Mouse (Mus musculus) kidney, postnatal 0 days (tissue): ENCODE data around the gene BC025920. TPM values are rescaled to one million over a fixed set of nuclear protein-coding genes. Genes with fewer than 3 reads are reported as not detected.

Experiments
- ATAC-seq: fragments of 200-750 bp; cut with Nextera tagmentation; replicated peaks from 2 replicates; pipeline ENCODE4 v1.8.0; 2017; ENCODE audit warnings: low read depth, moderate number of reproducible peaks, moderate TSS enrichment, moderate library complexity; ENCODE audit not compliant: low FRiP score
- DNase-seq: peaks from one replicate; pipeline ENCODE4 v3.0.0-alpha.2; 2016; ENCODE audit warnings: low spot score
- H3K27ac ChIP-seq: fragments of 300-500 bp; sonication (generic); 2 replicates; pipeline ENCODE4 v1.5.1; 2014; ENCODE audit warnings: mild to moderate bottlenecking
- H3K27me3 ChIP-seq: fragments of 300-500 bp; sonication (generic); 2 replicates; pipeline ENCODE4 v1.6.1; 2014; ENCODE audit warnings: low read length, mixed read lengths; ENCODE audit not compliant: insufficient read depth
- H3K36me3 ChIP-seq: fragments of 300-500 bp; sonication (generic); 2 replicates; pipeline ENCODE4 v1.6.1; 2014; ENCODE audit warnings: low read length, mixed read lengths; ENCODE audit not compliant: insufficient read depth
- H3K4me1 ChIP-seq: fragments of 300-500 bp; sonication (generic); replicated peaks from 2 replicates; pipeline ENCODE4 v1.6.1; 2014; ENCODE audit warnings: antibody characterized with exemption, low read length, mixed read lengths; ENCODE audit not compliant: insufficient read depth
- H3K4me2 ChIP-seq: fragments of 300-500 bp; sonication (generic); 2 replicates; pipeline ENCODE4 v1.6.1; 2014; ENCODE audit warnings: mild to moderate bottlenecking, low read length, moderate library complexity, mixed read lengths
- H3K4me3 ChIP-seq: fragments of 300-500 bp; sonication (generic); replicated peaks from 2 replicates; pipeline ENCODE4 v1.5.1; 2014; ENCODE audit warnings: low read depth, low read length
- H3K9ac ChIP-seq: fragments of 300-500 bp; sonication (generic); 2 replicates; pipeline ENCODE4 v1.6.1; 2014; ENCODE audit warnings: low read depth, low read length
- H3K9me3 ChIP-seq: fragments of 300-500 bp; sonication (generic); replicated peaks from 2 replicates; pipeline ENCODE4 v1.6.1; 2016; ENCODE audit warnings: low read length, inconsistent platforms, mixed read lengths
- CTCF ChIP-seq: IDR thresholded peaks from 2 replicates; pipeline ENCODE4 v1.5.1; 2016; ENCODE audit warnings: antibody characterized with exemption, low read depth, mild to moderate bottlenecking, moderate library complexity
- WGBS: fragments of 180-500 bp; shearing (Covaris S2); extraction: QIAGEN DNeasy Blood & Tissue Kit; methylation state at CpG from one replicate; pipeline ENCODE4 v1.1.7; 2014; 5-methylcytosine and 5-hydroxymethylcytosine counted together
- polyA plus RNA-seq: library from polyadenylated mRNA; unstranded; fragments of >200 nt; fragmentation: Nextera tagmentation; extraction: Ambion mirVana; gene quantifications from 2 replicates; pipeline ENCODE4 v1.2.1, GENCODE M21; 2015

BC025920 gene
- polyA plus RNA-seq: 0.33 and 0.37 TPM in 2 replicates

DNA sequence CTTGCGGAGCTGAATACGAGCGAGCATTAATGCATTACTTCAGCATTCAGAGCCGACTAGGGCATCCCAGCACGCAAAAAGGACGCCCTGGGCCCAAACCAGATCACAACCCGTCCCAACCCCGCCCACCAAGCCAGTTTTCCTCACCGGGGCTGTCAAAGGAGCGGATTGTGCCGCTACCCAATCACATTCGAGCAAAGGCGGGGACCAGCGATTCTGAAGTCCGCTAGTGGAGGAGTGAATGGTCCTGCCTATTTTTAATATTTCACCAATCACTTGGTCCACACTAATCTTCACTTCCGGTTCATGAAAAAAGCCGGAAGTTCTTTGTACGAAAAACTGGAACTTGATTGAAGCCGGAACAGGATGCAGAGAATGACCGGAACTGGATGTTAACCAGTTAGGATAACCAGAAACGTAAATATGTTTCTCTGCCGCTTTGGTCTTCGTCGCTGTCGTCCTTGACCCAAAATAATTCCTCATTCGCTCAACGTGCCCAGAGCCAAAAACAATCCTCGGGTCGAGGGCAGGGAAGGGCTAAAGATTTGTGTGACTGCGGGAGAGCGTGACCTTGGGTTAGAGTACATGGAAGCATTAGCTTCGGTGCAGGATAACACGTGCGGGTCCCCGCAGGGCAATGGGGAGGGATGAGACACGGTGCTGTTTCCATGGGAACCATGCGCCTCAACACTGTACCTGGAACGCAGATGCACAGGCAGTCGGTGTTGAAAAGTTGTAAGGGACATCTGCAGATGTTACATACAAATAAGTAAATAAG lies at the start of gene BC025920:
TSS of gene BC025920 (plus strand) at position 297 of the 778 bp plus-strand sequence.
- Histone ChIP-seq H3K27ac (peak within 1 kb of the TSS; percentile 94), H3K4me2 (peak within 1 kb of the TSS; percentile 67), H3K27me3 (no peaks in the 10 kb centered on the region), H3K4me3 (peak within 1 kb of the TSS; percentile 39), H3K9ac (peak within 1 kb of the TSS; percentile 61; the same call in 1 of the 2 replicates), H3K4me1 (peaks cover 11% of the 10 kb centered on the region), H3K9me3 (no peaks in the 10 kb centered on the region; the same call in 1 of the 2 replicates), H3K36me3 (no peaks in the 10 kb centered on the region)
- DNase-seq: peak; percentile 100
- no peak for TF ChIP-seq CTCF
- ATAC-seq: peak; percentile 89
- 2% methylated on average over 39 of the region's 39 CpGs for WGBS

DNA sequence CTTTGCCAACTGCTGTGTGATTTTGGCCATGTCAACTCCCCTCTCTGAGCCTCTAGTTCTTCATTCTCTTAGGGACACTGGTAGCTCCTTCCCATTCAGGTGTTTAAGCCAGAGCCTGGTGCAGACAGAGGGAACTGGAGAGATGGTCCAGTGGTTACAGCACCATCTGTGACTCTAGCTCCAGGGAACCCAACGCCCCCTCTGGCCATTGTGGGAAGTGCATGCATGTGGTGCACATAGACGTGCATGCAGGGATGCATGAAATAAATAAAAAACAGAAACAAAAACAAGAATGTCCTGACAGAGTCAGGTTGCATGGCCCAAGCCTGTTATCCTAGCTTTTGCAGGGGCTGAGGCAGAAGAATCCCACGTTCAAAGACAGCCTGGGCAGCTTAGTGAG lies 49.8 kb upstream of the BC025920 start:
- peak; percentile 49 for TF ChIP-seq CTCF
- Histone ChIP-seq H3K9me3 (no peaks in the 10 kb centered on the region), H3K4me2 (no peak overlapping the region), H3K36me3 (no peaks in the 10 kb centered on the region), H3K27me3 (no peaks in the 10 kb centered on the region), H3K4me3 (no peak overlapping the region), H3K27ac (no peak overlapping the region), H3K9ac (no peak overlapping the region), H3K4me1 (0 out of 2 replicates have a peak, but pooled peaks cover 4% of the 10 kb centered on the region)
- WGBS: 65% methylated on average over 3 of the region's 3 CpGs
- ATAC-seq (no peak), DNase-seq (no peak)

DNA sequence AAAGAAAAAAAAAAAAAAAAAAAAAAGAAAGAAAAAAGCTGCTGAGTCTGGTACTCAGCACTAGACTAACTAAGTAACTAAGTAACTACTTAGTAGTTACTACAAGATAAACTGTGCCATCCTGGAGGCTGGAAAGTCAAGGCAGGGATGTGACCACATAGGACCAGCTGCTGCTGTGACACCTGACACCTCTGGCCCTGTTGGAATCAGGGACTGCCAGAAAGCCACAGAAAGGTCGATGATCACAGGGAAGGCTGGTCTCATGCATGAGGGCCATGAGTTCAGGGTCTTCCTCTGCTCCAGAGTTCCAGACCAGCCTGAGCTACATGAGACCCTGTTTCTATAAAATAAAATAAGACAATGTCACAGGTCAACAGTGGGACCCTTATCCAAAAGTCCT lies 48.6 kb upstream of the BC025920 start:
- ATAC-seq (no peak), DNase-seq (no peak)
- whole genome bisulfite sequencing: 19% methylated on average over 1 of the region's 1 CpGs
- no peak overlapping the region for H3K9ac ChIP-seq
- no peak overlapping the region for H3K4me2 ChIP-seq
- no peaks in the 10 kb centered on the region for H3K27me3 ChIP-seq
- H3K27ac ChIP-seq: no peak overlapping the region
- no peak for TF ChIP-seq CTCF
- 0 out of 2 replicates have a peak, but pooled peaks cover 3% of the 10 kb centered on the region for H3K36me3 ChIP-seq
- 0 out of 2 replicates have a peak, but pooled peaks cover 8% of the 10 kb centered on the region for H3K4me1 ChIP-seq
- H3K4me3 ChIP-seq: no peak overlapping the region
- H3K9me3 ChIP-seq: no peaks in the 10 kb centered on the region

DNA sequence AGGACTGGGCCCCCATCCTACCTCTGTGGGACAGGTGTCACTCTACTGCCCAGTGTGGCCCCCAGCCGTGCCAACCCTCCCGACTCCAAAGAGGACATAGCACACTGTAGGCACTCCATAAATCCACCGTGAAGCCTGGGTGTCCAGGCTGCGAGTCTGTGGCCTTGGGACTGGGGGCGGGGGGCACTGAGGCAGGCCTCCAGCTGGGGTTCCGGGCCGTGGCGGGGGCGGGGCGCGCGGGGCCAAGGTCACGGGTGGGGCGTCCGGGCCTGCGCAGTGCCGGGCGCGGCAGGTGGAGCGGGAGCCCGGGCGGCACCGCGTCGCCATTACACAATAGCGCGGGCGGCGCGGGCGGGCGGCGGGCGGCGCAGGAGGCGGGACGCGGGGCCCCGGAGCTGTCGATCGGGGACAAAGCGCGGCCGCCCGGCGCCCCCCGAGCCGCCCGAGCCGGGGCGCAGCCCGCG lies 46.9 kb upstream of the BC025920 start, which contains the start of gene Aes:
TSS of gene Aes (plus strand) at position 326 of the 464 bp plus-strand sequence.
- Histone ChIP-seq H3K4me1 (peaks cover 20% of the 10 kb centered on the region), H3K9me3 (no peaks in the 10 kb centered on the region), H3K4me3 (peak within 1 kb of the TSS; percentile 89), H3K9ac (peak within 1 kb of the TSS; percentile 99), H3K27ac (peak within 1 kb of the TSS; percentile 96), H3K4me2 (peak within 1 kb of the TSS; percentile 82), H3K36me3 (0 out of 2 replicates have a peak, but pooled peaks cover 4% of the 10 kb centered on the region), H3K27me3 (no peaks in the 10 kb centered on the region)
- 2% methylated on average over 22 of the region's 53 CpGs for WGBS
- DNase-seq: peak; percentile 40
- TF ChIP-seq CTCF: no peak
- ATAC-seq: peak; percentile 29; the same call in 1 of the 2 replicates

DNA sequence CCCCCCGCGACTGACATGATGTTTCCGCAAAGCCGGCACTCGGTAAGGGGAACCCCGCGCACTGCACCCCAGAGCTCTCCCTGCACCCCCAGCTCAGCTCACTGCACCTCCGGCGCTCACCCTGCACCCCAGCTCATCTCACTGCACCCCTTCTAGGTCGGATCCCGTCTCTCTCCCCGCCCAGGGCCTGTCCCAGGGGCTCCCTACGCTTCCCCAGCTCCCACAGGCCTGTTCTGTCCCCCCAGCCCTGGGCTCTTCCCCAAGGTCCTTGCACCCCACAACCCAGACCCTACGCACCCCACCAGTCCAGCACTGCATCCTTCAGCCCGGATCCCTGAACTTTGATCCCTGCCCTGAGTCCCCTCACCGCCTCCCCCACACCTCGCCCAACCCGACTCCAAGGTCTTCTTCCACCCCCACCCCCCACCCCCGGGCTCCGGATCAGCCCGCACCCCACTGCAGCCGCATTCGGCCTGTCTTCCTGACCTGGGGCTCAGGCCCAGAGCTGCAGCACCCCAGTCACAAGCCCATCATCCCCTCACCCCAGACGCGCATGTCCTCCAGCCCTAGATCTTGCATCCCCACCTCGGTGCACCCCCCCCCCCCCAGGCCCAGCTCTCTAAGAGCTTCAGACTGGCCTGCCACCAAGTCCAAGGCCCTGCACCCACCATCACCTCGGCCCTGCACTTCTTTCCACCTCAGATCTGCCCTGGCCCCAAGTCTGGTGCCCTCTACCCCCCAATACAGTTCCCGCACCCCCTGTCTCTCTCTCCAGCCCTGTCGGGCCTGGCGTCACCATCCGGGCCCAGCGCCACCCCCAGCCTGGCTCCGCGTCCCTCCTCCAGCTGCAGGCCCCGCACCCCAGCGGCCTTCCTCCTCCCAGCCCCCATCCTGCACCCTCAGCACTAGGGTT lies 46.2 kb upstream of the BC025920 start:
- no peaks in the 10 kb centered on the region for H3K9me3 ChIP-seq
- peak overlapping the region; percentile 82 for H3K4me2 ChIP-seq
- H3K4me1 ChIP-seq: peaks cover 23% of the 10 kb centered on the region
- no peaks in the 10 kb centered on the region for H3K27me3 ChIP-seq
- peak; percentile 26 for ATAC-seq
- peak overlapping the region; percentile 96 for H3K27ac ChIP-seq
- peak; percentile 47 for DNase-seq
- H3K4me3 ChIP-seq: peak overlapping the region; percentile 89
- WGBS: under 1% methylated on average over 31 of the region's 36 CpGs
- H3K36me3 ChIP-seq: peaks cover 4% of the 10 kb centered on the region; the same call in 1 of the 2 replicates
- H3K9ac ChIP-seq: peak overlapping the region; percentile 99
- TF ChIP-seq CTCF: no peak
